Mouse (Mus musculus): Measurements from ENCODE around the gene Gm42688. TPM values are rescaled to one million over a fixed set of nuclear protein-coding genes. Genes with fewer than 3 reads are reported as not detected.

Gm42688 gene
- total and polyA plus RNA-seq, 3 experiments, result 1.2 to 1.6 (median 1.3) TPM

DNA sequence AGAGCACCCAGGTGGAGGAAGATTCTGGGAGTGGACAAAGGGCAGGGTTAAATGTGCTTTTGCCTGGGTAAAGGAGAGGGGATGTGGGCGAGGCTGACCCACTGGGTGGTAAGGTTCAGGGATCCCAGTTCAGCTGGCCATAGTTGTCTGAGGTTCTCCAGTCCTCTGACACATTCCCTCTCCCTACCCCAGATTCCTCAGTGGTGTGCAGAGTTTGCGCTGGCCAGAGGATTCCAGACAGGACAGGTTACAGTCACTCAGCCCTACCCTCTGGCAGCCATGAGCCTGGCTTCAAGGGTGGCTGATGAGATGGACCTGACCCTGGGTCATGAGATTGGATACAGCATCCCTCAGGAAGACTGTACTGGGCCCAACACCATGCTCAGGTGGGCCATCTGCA is 42.7 kb upstream of the Gm42688 start:
- H3K4me1 ChIP-seq (ENCODE audit: control insufficient read depth in 1 of 2, insufficient read depth in 2 of 2), result peaks cover 8 to 17% of the 10 kb centered on the region in 2 experiments
- no peak overlapping the region for H3K9ac ChIP-seq (ENCODE audit: insufficient read depth, low read depth)
- H3K4me3 ChIP-seq (replicated peaks in 1 of 3; ENCODE audit: low read depth in 2 of 3, low read length in 2 of 3, poor library complexity in 1 of 3), result no peak overlapping the region
- TF ChIP-seq POLR2A (IDR thresholded peaks at IDR 0.05; ENCODE audit: low read depth, low read length), result peak; percentile 0; the same call in 1 of the 2 replicates
- TF ChIP-seq TBP (conservative IDR thresholded peaks at IDR 0.05; ENCODE audit: low read depth, low read length), result no peak
- no peak for TF ChIP-seq CTCF (conservative IDR thresholded peaks at IDR 0.05 in 1 of 2, IDR thresholded peaks at IDR 0.05 in 1 of 2; ENCODE audit: low read depth in 2 of 2, low read length in 2 of 2)
- TF ChIP-seq POLR2AphosphoS2 (IDR thresholded peaks at IDR 0.05; ENCODE audit: low read depth, low read length), result peak; percentile 55
- in situ Hi-C loops (cut with MboI; ENCODE audit: low pct_ligation_motif_present, low pct_unique_long_range_greater_than_20kb, low sequenced_read_pairs), result no loop called here
- H3K27ac ChIP-seq (ENCODE audit: insufficient read depth, low read depth), result no peak overlapping the region
- H3K79me2 ChIP-seq (replicated peaks; ENCODE audit: control insufficient read depth, extremely low read depth, insufficient read depth, poor library complexity, severe bottlenecking), result peaks cover 23% of the 10 kb centered on the region
- DNase-seq (ENCODE audit: extremely low read depth), result no peak
- dilution Hi-C loops (cut with MboI; ENCODE audit: extremely low pct_ligation_motif_present, extremely low pct_unique_long_range_greater_than_20kb, low sequenced_read_pairs), result no loop called here
- H3K9me3 ChIP-seq (replicated peaks; ENCODE audit: low read length), result no peaks in the 10 kb centered on the region
- H3K36me3 ChIP-seq (replicated peaks in 1 of 2; ENCODE audit: control insufficient read depth in 1 of 2, insufficient read depth in 1 of 2, low read length in 1 of 2), result peaks cover 20 to 68% of the 10 kb centered on the region in 2 experiments
- H3K27me3 ChIP-seq (replicated peaks), result no peaks in the 10 kb centered on the region
- H3K4me2 ChIP-seq (ENCODE audit: insufficient read depth, low read depth, poor library complexity, severe bottlenecking), result no peak overlapping the region

- DNase-seq (ENCODE audit: extremely low read depth), result no peak
- Histone ChIP-seq H3K4me2 (ENCODE audit: insufficient read depth, low read depth, poor library complexity, severe bottlenecking) (no peak overlapping the region), H3K9ac (ENCODE audit: insufficient read depth, low read depth) (no peak overlapping the region), H3K9me3 (replicated peaks; ENCODE audit: low read length) (peaks cover 27% of the 10 kb centered on the region), H3K36me3 (replicated peaks in 1 of 2; ENCODE audit: control insufficient read depth in 1 of 2, insufficient read depth in 1 of 2, low read length in 1 of 2) (peaks cover 0 to 42% of the 10 kb centered on the region in 2 experiments), H3K27ac (ENCODE audit: insufficient read depth, low read depth) (no peak overlapping the region), H3K27me3 (replicated peaks) (no peaks in the 10 kb centered on the region), H3K4me1 (ENCODE audit: control insufficient read depth in 1 of 2, insufficient read depth in 2 of 2) (no peaks in the 10 kb centered on the region), H3K4me3 (replicated peaks in 1 of 3; ENCODE audit: low read depth in 2 of 3, low read length in 2 of 3, poor library complexity in 1 of 3) (no peak overlapping the region), H3K79me2 (replicated peaks; ENCODE audit: control insufficient read depth, extremely low read depth, insufficient read depth, poor library complexity, severe bottlenecking) (no peaks in the 10 kb centered on the region)
- dilution Hi-C loops (cut with MboI; ENCODE audit: extremely low pct_ligation_motif_present, extremely low pct_unique_long_range_greater_than_20kb, low sequenced_read_pairs) (no loop called here), in situ Hi-C loops (cut with MboI; ENCODE audit: low pct_ligation_motif_present, low pct_unique_long_range_greater_than_20kb, low sequenced_read_pairs) (no loop called here)
- TF ChIP-seq USF2 (conservative IDR thresholded peaks at IDR 0.05; ENCODE audit: low read depth, low read length) (no peak), E2F4 (IDR thresholded peaks at IDR 0.05; ENCODE audit: insufficient replicate concordance, low read depth, low read length) (no peak), ZC3H11A (IDR thresholded peaks at IDR 0.05; ENCODE audit: low read depth, low read length) (no peak), JUND (conservative IDR thresholded peaks at IDR 0.05; ENCODE audit: low read depth, low read length) (no peak), MYC (IDR thresholded peaks at IDR 0.05; ENCODE audit: low read depth, low read length) (no peak), POLR2AphosphoS2 (IDR thresholded peaks at IDR 0.05; ENCODE audit: low read depth, low read length) (no peak), NELFE (IDR thresholded peaks at IDR 0.05; ENCODE audit: low read depth, low read length) (no peak), HCFC1 (IDR thresholded peaks at IDR 0.05; ENCODE audit: low read depth, low read length) (no peak), POLR2A (IDR thresholded peaks at IDR 0.05; ENCODE audit: low read depth, low read length) (no peak), UBTF (IDR thresholded peaks at IDR 0.05; ENCODE audit: low read depth, low read length) (no peak), TCF12 (IDR thresholded peaks at IDR 0.05; ENCODE audit: low read depth, low read length) (no peak), BHLHE40 (IDR thresholded peaks at IDR 0.05; ENCODE audit: low read depth, low read length) (no peak), MEF2A (IDR thresholded peaks at IDR 0.05; ENCODE audit: borderline replicate concordance, low read depth, low read length) (no peak), MAX (IDR thresholded peaks at IDR 0.05; ENCODE audit: low read length) (no peak), SIN3A (IDR thresholded peaks at IDR 0.05; ENCODE audit: low read length) (no peak), RCOR1 (conservative IDR thresholded peaks at IDR 0.05; ENCODE audit: low read depth, low read length) (no peak), ZNF384 (IDR thresholded peaks at IDR 0.05; ENCODE audit: low read depth, low read length) (no peak), KAT2A (IDR thresholded peaks at IDR 0.05; ENCODE audit: insufficient replicate concordance, low read length) (no peak), MAFK (IDR thresholded peaks at IDR 0.05; ENCODE audit: insufficient replicate concordance, low read length) (no peak)
These were observed 35.4 kb upstream of the Gm42688 start for GRCm38 (mm10) chr6:83065995-83066394.
